Mouse (Mus musculus): Measurements from ENCODE around the gene Dio3.

DNA sequence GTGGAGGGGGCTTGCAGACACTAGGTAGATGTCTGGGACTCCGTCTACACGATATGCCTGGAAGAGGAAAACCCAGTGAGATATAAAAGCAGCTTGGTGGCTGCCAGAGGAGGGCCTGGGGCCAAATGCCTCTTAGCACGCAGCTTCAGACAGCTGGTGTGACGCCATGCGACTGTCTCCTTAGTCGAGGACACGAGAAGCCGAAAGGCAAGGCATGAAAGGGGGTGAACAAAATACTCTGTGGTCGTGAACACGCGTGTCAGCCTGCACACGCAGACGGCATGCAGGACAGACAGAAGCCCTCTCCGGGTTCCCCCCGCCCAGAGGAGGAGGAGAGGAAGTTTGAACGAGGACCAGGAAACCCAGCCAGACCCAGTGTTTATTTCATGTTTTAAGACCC, 16.0 kb downstream of the Dio3 start:
- TF ChIP-seq CTCF (IDR thresholded peaks at IDR 0.05 in 2 of 3, conservative IDR thresholded peaks at IDR 0.05 in 1 of 3; ENCODE audit: control insufficient read depth in 1 of 3, insufficient read depth in 1 of 3, low read depth in 2 of 3, low read length in 3 of 3, poor library complexity in 1 of 3, severe bottlenecking in 1 of 3) (no peak), MYB (IDR thresholded peaks at IDR 0.05; ENCODE audit: low read depth, low read length) (no peak)
